Mouse (Mus musculus) activated CD4-positive, CD25-positive, alpha-beta regulatory T cell, adult 4 months (primary cell): ENCODE results near the gene Syn3. TPM values are rescaled to one million over a fixed set of nuclear protein-coding genes. Genes with fewer than 3 reads are reported as not detected.
"Not testable (repeated sequence)": the region's sequence is repeated elsewhere in the genome, so short reads cannot be mapped to it uniquely, and the experiment has no call there.

ENCODE experiments used
- ATAC-seq: one replicate; pipeline ENCODE4 v1.8.0; 2017
- polyA plus RNA-seq, 2 experiments: library from polyadenylated mRNA; unstranded; fragments of 100-300 nt; shearing (Covaris generic); gene quantifications; one replicate each; pipeline ENCODE4 v1.2.1; 2017

The Syn3 gene
- polyA plus RNA-seq, 2 experiments from 2014 or later, result 0.26 TPM; not detected in 1

DNA sequence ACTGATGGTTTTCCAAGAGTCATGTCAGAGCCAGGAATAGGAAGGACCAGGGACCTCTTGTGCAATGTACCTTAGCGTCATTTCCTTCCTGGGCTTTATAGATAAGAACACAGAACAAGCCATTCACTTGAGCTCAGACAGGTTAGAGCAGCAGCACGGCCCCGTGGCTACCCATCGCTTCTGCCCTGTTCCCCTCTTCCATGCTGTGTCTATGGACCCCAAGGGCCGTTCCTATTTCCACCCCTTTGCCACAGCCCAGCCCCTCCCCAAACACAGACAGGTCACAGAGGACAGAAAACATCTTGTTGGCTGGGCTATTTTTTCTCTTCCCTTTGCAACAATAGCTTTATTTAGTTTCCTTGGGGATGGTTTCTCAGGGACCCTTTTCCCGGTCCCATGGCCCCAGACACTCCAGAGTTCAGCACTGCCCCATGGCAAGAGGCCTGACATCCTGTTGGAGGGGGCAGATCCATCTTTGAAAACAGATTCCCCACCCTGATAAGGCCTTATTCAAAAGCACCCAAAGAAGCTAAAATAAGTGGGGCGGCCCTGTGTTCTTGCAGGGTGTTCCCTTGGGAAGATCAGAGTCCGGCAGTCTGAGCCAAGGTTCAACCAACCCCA is 359.5 kb downstream of the Syn3 start:
- ATAC-seq, result no peak

DNA sequence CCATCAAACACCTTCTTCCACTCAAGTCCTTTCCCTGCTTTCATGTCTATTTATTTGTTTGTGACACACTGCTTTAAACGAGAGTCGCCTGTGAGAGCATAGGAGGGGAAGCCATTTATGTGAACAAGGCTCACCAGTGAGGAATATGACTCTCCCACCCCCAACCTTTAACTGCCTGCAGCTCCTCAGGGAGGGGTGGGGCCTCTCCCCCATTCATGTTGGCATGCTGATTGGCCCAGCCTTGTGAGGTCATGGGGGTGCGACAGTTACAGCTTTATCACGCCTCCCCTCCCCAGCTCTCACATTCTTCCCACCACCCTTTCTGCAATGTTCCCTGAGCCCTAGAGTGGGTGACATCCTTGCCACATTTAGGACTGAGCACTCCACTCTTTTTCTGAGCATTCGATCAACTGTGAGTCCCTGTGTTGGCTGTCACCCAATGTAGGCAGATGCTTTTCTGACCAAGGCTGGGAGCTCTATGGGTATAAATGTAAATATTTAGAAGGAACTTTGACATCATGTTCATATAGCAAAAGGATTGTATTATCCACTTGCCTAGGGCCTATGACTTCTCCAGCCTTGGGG is 361.0 kb downstream of the Syn3 start:
- ATAC-seq, result no peak

DNA sequence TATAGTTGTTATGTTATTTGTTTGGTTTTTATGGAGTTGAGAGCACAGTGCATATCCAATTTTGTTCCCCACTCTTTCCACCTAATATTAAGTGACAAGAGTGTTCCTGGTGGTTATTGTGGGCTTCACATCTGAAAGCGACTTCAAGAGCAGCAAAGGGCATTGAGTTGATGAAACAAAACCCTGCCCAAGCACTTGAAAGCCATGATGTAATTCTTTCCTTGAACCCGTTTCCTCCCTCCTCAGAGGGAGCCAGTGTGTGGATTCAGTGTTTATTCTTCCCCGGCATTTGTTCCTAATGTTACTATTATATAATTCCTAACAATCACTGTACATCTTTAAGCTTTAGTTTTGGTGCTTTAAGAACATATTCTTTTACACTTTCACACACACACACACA is 361.6 kb downstream of the Syn3 start:
- ATAC-seq, result no peak

DNA sequence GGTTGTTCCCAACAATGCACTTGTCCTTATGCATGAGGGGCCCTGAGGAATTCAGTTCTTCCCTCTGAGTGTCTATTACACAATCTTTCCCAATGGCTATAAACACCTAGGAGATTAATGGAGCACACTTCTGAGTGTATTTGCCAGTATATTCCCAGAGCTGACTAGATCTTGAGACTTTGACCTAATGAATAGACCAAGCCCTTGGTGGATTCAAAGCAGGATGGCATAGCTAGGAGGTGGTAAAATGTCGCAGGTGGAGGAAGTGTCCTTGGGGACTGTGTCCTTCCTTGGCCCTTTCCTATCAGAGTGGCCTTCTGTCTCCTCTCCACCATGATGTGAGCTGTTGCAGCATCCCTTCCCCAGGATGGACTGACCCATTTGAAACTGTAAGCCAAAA is 362.4 kb downstream of the Syn3 start:
- no peak for ATAC-seq

DNA sequence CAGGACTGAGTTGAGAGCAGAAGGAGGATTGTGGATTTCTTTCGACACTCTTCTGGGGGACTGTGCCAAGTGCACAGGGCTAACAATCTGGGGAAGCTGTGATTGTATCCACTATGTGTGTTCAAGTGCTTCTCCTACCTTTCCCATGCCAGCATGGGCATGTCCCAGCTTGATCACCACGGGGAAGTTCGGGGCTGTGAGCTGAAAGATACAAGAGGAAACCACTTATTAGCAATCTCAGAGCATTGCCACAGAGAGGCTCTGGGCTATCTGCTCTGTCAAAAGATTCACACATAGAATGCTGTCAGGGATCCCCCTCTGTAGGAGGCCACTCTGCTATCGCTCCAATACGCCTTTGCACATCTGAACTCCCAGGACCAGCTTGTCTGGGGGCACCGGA is 363.8 kb downstream of the Syn3 start:
- ATAC-seq, result no peak

DNA sequence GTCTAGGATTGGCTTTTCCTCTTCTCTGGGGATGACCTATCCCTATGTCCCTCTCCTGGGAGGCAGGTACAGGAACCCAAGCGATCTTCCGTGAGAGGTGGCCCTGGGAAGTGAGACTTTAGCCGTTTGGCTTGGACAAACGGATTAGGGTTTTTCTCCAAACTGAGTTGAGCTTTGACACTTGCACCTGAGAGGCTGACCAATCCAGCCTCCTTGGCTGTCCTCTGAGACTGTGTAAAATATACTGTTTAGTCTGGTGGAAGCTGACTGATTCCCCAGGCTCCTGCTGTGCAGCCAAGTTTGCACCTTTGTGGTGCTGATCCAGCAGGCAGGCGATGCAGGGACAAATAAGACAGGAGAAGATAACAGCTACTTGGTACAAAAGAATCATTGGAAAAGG is 364.4 kb downstream of the Syn3 start:
- ATAC-seq, result no peak

DNA sequence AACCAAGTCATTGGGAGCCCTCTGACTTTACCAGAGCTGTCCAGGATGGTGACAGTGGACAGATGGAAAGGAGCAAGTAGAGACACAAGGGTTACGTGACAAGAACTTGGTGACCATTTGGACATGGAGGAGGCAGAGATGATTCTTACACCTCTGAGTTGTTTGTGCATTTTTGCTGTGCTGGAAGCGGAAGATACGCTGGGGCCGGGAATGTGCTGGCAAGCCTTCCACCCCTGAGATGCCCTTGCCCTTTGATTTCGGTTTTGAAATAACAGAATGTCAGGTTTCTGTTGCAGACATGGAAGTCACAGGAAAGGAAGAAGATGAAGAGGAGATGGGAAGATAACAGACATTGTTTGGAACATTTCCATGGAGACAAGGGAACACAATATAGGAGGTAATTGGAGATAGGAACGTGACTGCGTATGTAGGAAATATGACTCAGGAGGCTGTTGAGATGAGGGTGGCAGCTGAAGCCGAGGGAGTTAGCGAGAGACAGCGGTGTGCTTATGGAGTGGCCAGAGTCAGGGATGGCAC is 366.2 kb downstream of the Syn3 start:
- ATAC-seq, result no peak

DNA sequence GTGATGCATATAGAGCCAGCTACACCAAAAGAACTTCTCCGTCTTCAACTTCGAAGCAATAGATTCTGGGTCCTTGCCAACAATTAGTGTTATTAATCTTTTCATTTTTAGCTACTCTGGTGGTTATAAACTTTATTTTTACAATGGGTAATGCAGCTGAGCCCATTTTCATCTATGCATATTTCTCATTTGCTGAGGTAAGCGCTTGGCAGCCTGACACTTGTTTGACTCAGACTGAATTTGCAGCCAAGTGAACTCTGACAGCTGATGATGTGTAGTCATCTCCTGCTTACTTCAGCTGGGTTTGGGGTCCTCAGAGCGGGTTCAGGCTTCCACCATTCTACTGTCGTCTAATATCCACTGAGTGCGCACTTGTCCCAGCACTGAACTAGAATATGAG is 369.6 kb downstream of the Syn3 start:
- ATAC-seq, result no peak

DNA sequence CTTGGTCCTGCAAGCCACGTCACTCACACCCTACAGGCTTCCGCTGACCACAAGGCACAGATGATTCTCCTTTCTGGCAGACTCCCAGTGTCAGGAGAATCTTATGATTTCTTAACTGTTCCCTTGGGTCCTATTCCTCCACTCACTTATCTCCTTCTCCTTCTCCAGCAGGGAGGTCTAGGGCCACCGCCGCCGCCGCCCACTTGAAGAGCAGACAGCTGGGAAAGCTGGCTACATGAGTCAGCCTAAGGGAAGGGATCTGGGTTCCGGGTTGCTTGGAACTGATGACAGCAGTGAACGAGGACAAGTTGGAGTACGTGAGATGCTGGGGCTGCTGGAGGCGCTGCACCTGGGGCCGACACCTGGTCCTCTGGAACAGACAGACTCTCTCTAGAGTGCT is 372.2 kb downstream of the Syn3 start:
- no peak for ATAC-seq

DNA sequence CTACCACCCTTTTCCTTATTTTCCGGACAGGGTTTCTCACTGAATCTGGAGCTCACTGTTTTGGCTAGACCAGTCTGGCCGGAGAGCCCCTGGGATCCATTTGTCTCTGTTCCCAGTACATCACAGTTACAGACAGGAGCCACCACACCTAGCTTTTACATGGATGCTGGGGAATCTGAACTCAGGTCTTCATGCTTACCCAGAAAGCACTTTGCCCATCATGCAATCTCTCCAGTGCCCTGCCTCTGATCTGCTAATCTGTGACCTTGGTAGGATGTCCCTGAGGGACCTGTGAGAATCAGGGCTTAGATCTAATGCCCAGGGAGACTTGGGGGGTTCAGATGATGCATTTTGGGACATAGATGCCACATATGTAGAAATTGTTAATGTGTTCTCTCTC is 373.3 kb downstream of the Syn3 start:
- ATAC-seq, result no peak

DNA sequence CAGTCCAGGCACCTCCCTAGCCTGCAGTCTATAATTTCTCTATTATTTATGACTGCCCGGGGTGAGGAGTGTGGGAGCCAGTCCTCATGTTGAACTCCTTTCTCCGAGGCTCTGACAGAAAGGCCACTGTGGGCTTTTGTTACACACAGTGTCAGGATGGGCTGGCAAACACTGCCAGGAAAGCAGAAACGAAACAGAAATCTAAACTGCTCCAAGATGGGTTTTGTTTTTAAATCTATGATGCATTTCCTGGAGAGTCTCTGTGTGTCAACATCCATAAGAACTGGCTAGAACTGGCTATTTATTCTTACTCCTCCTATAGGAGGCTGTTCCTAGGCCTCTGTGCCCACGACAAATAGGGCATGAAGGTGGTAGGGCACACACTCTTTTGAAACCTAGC is 374.6 kb downstream of the Syn3 start:
- no peak for ATAC-seq

DNA sequence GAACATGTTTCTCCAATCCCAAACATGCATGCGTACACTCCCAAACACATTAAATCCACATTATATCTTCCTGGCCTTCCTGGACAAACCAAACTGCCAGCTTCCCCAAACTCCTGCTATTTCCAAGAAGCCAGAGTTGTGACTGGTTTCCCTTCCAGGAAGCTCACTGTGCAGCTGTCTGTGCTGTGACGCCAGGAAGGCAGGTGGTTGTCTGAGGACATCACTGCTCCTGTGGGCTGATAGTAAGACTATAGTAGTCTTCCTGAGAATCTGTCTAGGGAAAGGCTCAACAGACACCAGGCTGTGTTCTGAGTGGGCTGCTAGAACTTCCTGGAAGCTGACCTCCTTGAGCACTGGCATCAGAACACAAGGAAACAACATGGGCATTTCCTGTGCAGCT is 375.5 kb downstream of the Syn3 start:
- no peak for ATAC-seq

DNA sequence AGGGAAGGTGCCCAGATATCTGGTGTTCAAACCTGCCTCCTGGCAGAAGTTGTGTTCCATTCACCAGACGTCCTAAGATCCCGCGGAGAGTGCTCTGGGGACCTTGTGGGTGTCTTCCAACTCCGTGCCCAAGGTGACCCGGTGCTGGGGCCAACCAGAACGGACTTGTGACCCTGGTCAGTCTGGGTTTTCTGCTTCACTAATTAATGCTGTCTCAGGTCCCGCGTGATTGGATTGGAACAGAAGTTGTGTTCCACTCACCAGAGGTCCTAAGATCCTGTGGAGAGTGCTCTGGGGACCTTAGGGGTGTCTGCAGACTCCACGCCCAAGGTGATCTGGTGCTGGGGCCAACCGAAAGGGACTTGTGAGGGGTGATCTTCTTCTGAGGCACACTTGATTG is 376.2 kb downstream of the Syn3 start:
- ATAC-seq, result not testable (repeated sequence)

DNA sequence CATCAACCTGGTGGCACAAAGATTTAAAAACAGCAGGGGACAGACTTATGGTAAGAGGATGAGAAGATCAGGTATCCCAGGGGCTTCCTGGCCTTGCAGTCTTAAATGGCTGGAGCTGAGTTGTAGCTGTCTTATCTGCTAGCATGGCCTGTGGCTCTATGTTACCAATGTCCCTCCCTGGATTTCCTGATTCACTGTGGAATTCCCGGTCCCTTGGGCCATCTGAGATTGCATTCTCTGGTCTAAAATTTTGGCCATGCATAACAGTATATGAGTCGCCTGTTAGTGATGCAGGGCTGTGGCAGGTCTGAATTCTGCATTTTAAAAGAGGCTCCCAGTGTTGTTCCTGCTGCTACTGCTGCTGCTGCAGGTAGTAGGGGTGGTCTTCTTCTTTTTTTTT is 382.4 kb downstream of the Syn3 start:
- ATAC-seq, result no peak

DNA sequence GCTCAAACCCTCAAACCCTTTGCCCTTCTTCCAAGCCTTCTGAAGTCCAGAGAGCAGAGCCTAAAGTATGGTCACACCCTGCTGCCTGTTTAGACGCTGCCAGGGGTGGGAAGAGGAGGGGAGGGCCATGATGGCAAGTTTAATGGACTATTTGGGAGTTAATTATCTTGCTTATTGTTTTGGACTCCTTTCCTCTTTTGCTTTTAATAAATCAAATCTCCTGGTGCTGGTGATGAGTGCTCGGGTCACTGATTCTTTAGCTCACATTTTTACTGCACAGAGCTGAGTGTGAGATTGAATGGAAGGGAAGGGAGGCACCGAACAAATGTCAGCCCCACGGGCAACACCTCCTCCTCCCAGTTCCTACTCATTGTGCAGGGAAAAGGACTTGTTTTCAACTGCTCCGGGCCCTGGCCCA is 384.3 kb downstream of the Syn3 start:
- ATAC-seq, result no peak

DNA sequence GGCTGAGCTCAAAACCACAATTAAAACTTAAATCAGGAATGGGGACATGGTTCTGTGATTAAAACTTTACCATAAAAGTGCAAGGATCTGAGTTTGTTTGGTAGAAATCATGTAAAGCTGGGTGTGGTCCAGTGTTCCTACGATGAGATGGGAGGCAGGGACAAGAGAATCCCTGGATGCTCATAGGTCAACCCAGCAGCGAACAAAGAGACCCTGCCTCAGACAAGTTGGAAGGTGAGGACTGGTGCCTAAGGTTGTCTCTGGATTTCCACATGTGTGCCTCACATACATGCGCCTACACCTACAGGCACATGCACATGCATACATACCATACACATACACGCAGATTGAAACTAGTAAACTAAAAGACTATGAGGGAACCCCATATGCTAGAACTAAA is 389.9 kb downstream of the Syn3 start:
- ATAC-seq, result no peak

DNA sequence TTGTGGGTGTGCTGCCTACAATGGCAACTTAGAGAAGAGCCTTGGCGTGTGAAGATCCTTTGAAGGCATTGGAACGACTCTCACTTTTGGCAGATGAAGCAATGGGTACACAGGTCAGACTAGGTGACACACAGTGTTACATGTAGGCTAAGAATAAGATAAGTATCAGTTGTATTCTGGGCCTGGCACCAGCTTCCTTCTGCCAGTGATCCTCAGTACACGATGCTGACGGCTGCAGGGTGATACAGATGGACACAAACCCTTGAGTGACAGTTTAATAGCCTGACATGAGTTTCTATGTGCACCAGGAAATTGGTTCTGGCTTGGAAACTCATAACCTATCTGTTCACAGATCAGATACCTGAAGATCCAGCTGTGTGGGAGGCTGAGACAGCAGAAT is 391.0 kb downstream of the Syn3 start:
- no peak for ATAC-seq

DNA sequence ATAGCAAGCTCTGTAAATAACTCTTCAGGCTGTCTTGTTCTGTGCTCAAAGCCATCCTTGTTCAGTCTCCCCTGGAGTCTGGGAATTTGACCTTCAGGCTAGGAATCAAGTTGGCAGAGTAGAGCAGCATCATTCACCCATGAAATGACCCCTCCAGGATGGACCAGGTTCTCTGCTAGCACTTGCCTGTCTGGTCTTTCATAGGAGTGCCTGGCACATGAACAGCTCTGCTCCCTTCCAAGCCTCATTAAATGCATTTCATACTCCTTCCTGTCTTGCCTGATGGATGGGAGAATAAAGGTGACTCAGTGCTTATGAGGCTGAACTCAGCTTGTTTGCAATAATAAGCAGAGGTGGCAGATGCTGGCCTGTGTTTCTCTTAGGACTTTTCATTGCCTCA is 394.7 kb downstream of the Syn3 start:
- no peak for ATAC-seq

DNA sequence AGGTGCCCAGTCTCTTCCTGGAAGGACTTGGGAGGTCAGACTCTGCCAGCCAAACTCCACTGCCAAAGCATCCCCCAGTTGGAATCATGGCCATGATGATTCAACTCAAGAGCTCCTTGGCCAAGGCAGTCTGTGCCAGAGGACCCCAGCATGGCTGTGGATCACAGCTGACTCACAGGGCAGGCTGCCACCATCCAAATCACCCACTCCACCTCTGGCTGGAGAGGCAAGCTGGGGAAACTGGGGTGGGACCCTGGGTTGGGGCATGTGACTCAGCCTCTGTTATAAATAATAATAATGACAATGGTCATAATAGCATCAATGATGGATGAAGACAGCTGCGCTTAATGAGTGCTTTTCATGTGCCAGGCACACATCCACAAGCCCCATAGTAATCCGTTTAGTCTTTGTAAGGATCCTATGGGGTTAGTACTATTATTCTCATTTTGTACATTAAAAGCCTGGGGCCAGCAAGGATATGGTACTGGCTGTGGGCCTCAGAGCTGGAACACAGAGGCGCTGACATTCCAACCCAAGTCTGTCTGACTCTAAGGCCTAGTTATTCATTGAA is 398.3 kb downstream of the Syn3 start:
- ATAC-seq, result no peak

DNA sequence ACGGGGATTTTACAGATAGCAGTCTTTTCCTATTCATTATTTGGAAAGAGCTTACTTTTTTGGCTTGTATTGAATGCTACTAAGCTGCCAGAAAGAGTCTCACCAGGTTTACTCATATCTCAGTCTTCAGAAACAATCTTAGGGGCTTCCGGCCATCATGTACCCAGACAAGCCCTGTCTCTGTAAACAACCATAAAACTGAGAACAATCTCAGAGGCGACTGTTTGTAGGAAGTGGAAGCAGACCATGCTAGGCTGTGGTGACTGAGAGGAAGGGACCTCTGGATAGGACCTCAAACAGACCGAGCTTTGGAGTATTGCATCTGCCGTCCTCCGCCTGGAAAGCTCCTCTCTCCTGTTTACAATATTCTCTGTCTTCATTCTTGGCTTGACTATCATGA is 400.3 kb downstream of the Syn3 start:
- ATAC-seq, result no peak

DNA sequence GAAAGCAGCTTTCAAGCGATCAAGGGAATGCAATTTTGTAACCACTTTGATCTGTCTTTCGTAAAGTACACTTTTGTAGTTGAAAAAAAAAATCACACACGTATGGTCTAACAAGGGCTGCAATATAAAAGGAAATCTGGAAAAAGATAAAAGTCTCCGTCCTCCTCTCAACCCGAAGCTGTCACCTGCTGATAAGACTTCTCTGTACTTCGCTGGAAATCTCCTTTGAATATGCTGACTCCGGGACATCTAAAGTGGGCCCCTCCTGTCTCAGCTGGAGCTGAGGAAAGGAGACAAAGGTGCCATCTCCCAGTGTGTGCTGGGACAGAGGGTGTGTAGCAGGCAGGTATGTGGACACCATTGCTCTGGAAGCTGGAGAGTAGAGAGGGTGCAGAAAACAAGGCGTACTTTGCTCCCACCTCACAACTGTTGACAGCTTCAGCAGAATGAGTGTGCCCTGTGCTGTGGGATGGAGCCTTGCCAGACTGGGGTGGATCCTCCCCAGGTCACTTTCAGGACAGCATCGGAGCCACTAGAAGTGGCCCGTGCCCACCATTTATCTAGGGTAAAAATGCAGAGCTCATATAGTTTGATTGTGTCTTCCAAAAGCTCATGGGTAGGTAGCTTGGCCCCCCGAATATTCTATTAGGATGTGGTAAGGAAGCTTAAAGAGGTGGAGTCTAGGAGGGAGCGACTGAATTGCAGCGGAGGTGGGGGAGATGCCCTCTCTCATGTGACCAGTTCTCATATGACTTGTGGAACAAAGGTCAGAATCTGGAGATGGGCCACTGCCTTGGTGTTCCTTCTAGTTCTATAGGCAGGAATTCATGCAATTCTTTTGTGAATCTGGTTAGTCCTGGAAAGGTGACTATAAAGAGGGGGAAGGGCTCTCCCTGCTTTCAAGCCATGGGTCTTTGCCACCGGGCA is 405.3 kb downstream of the Syn3 start:
- ATAC-seq, result no peak

DNA sequence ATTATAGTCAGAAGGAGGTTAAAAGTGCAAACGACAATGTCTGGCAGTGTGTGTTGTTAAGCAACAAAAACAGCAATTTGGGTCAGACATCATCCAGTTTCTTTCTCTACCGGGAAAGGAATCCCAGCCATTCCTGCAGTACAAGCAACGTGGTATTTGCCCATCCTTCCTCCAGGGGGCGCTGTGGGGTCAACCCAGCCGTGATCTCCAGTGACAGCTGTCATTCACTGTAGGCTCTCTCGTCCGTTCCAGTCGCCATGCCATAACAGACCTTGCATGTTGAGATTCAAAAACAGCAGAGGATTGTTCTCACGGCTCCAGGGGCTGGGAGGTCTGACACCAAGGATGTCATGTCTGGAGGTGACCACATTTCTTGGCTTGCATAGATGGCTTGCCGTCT is 406.8 kb downstream of the Syn3 start:
- no peak for ATAC-seq

DNA sequence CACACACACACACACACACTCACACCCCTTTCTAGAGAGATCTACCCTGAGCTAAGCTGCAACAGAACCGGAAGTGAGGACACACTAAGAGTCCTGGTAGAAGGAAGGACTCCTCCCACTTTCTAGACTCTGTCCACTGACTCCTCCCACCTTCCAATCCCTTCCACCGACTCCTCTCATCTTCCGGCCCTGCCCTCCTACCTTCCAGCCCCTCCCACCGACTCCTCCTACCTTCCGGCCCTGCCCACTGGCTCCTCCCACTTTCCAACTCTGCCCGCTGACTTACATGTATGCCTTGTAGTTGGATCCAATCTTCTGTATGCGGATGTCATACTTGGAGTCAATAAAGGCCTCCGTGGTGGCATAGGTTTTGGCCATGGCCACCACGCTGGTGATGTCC is 418.8 kb downstream of the Syn3 start:
- no peak for ATAC-seq
